13 mouse cellular contexts compared by ENCODE assay signal in the genomic region with DNA sequence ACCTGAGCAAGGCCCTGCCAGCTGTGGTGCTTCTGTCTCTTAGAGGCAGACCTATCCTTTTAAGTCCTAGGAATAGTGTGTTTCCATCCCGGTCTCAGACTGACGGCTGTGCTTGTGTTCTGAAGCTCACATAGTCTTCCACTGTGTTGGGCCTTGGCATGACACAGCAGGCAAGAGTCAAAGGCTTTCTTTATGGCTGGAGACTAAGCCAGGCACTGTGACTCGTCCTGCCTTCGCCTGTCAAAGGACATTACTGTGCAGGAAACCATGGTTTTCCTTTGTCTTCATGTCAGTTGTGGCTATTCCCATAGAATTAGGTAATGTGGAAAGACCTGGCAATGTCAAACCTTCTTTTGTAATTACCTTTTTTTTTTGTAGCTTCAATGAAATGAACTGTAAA.
DNase-seq lines count a peak whose midpoint lies in the region; ATAC-seq and TF ChIP-seq lines count a peak whose summit lies in the region.
"Had no signal": no experiment of that assay in that cellular context is flagged by ENCODE, and none has a peak within 500 bp of the region (broad histone marks: within the 10 kb centered on the region; RNA-seq: fewer than 3 reads in every experiment).

No protein-coding gene starts in this region.

- no peaks in the 10 kb centered on the region for H3K27me3 ChIP-seq in forebrain, postnatal 0 days (ENCODE audit: insufficient read depth, low read length)
- no peaks in the 10 kb centered on the region for H3K27me3 ChIP-seq in forebrain, embryonic 14.5 days (replicated peaks; ENCODE audit: control insufficient read depth, insufficient read depth, low read length)
- no peaks in the 10 kb centered on the region for H3K27me3 ChIP-seq in kidney, embryonic 15.5 days
- no peaks in the 10 kb centered on the region for H3K27me3 ChIP-seq in CH12.LX (replicated peaks)
- no peaks in the 10 kb centered on the region for H3K27me3 ChIP-seq in heart, postnatal 0 days (ENCODE audit: control insufficient read depth, insufficient read depth, low read length)
- H3K27me3 ChIP-seq: megakaryocyte, embryonic 14.5 days; Patski had no signal

- H3K4me1 ChIP-seq in forebrain, postnatal 0 days (ENCODE audit: insufficient read depth): no peaks in the 10 kb centered on the region
- H3K4me1 ChIP-seq in forebrain, embryonic 14.5 days (ENCODE audit: control insufficient read depth, insufficient read depth, low read length): peaks cover 7% of the 10 kb centered on the region; the same call in 1 of the 2 replicates
- peaks cover 29% of the 10 kb centered on the region for H3K4me1 ChIP-seq in kidney, embryonic 15.5 days
- H3K4me1 ChIP-seq in CH12.LX (ENCODE audit: control insufficient read depth in 1 of 2, insufficient read depth in 2 of 2): peaks cover 24 to 88% of the 10 kb centered on the region in 2 experiments
- peaks cover 22% of the 10 kb centered on the region for H3K4me1 ChIP-seq in heart, postnatal 0 days (ENCODE audit: control insufficient read depth, insufficient read depth)

- no peak overlapping the region for H3K4me3 ChIP-seq in forebrain, postnatal 0 days (ENCODE audit: low read depth, low read length)
- H3K4me3 ChIP-seq in forebrain, embryonic 14.5 days (ENCODE audit: low read depth, low read length): no peak overlapping the region
- H3K4me3 ChIP-seq in kidney, embryonic 15.5 days (replicated peaks): no peak overlapping the region
- no peak overlapping the region for H3K4me3 ChIP-seq in CH12.LX (replicated peaks in 1 of 3; ENCODE audit: low read depth in 2 of 3, low read length in 2 of 3, poor library complexity in 1 of 3)
- H3K4me3 ChIP-seq in heart, postnatal 0 days (ENCODE audit: low read depth, low read length): no peak overlapping the region
- H3K4me3 ChIP-seq: megakaryocyte, embryonic 14.5 days had no signal

- TF ChIP-seq CTCF in forebrain, postnatal 0 days (IDR thresholded peaks at IDR 0.05; ENCODE audit: low read depth): no peak
- no peak for TF ChIP-seq CTCF in CH12.LX (conservative IDR thresholded peaks at IDR 0.05 in 1 of 2, IDR thresholded peaks at IDR 0.05 in 1 of 2; ENCODE audit: low read depth in 2 of 2, low read length in 2 of 2)
- no peak for TF ChIP-seq CTCF in heart, postnatal 0 days (IDR thresholded peaks at IDR 0.05; ENCODE audit: low read depth)

- intact Hi-C loops in gastrocnemius, postnatal 36 days (cut with DNase I): no loop called here

- no peak for TF ChIP-seq POLR2A in CH12.LX (IDR thresholded peaks at IDR 0.05; ENCODE audit: low read depth, low read length)

- H3K9ac ChIP-seq in forebrain, postnatal 0 days: no peak overlapping the region
- H3K9ac ChIP-seq in forebrain, embryonic 14.5 days (ENCODE audit: low read length): no peak overlapping the region
- H3K9ac ChIP-seq in kidney, embryonic 15.5 days: no peak overlapping the region
- H3K9ac ChIP-seq in CH12.LX (ENCODE audit: insufficient read depth, low read depth): peak overlapping the region; percentile 4; the same call in 1 of the 2 replicates
- no peak overlapping the region for H3K9ac ChIP-seq in heart, postnatal 0 days (replicated peaks; ENCODE audit: low read depth, low read length)

- no peaks in the 10 kb centered on the region for H3K36me3 ChIP-seq in forebrain, postnatal 0 days (ENCODE audit: insufficient read depth)
- no peaks in the 10 kb centered on the region for H3K36me3 ChIP-seq in forebrain, embryonic 14.5 days (ENCODE audit: control insufficient read depth, insufficient read depth, low read length)
- peaks cover 13% of the 10 kb centered on the region; the same call in 1 of the 2 replicates for H3K36me3 ChIP-seq in kidney, embryonic 15.5 days
- peaks cover 6 to 33% of the 10 kb centered on the region in 2 experiments for H3K36me3 ChIP-seq in CH12.LX (replicated peaks in 1 of 2; ENCODE audit: control insufficient read depth in 1 of 2, insufficient read depth in 1 of 2, low read length in 1 of 2)
- H3K36me3 ChIP-seq in heart, postnatal 0 days (replicated peaks; ENCODE audit: control insufficient read depth, insufficient read depth, low read length): peaks cover 5% of the 10 kb centered on the region; the same call in 1 of the 2 replicates

- in situ Hi-C loops in CH12.LX (cut with MboI; ENCODE audit: low pct_ligation_motif_present, low pct_unique_long_range_greater_than_20kb, low sequenced_read_pairs): no loop called here

- H3K79me2 ChIP-seq in CH12.LX (replicated peaks; ENCODE audit: control insufficient read depth, extremely low read depth, insufficient read depth, poor library complexity, severe bottlenecking): peaks cover 3% of the 10 kb centered on the region; the same call in 1 of the 2 replicates

- WGBS in forebrain, postnatal 0 days: 40% methylated on average over 4 of the region's 4 CpGs
- WGBS in forebrain, embryonic 14.5 days: 51% methylated on average over 4 of the region's 4 CpGs
- WGBS in kidney, embryonic 15.5 days: 46% methylated on average over 4 of the region's 4 CpGs
- WGBS in heart, postnatal 0 days: 50% methylated on average over 4 of the region's 4 CpGs

- no peaks in the 10 kb centered on the region for H3K9me3 ChIP-seq in forebrain, postnatal 0 days (ENCODE audit: low read length)
- no peaks in the 10 kb centered on the region for H3K9me3 ChIP-seq in forebrain, embryonic 14.5 days (replicated peaks; ENCODE audit: control insufficient read depth, low read length)
- H3K9me3 ChIP-seq in kidney, embryonic 15.5 days (replicated peaks): no peaks in the 10 kb centered on the region
- H3K9me3 ChIP-seq in CH12.LX (replicated peaks; ENCODE audit: low read length): no peaks in the 10 kb centered on the region
- no peaks in the 10 kb centered on the region for H3K9me3 ChIP-seq in heart, postnatal 0 days (replicated peaks; ENCODE audit: control insufficient read depth, low read length)
- H3K9me3 ChIP-seq: megakaryocyte, embryonic 14.5 days had no signal

- peak; percentile 40 for ATAC-seq in forebrain, postnatal 0 days
- ATAC-seq in forebrain, embryonic 14.5 days: no peak
- no peak for ATAC-seq in kidney, embryonic 15.5 days (replicated peaks; ENCODE audit: low FRiP score)
- ATAC-seq in heart, postnatal 0 days (ENCODE audit: insufficient read depth, low read depth): 0 out of 2 replicates have a peak, but pooled peaks have one; percentile 17
- no peak for ATAC-seq in megakaryocyte progenitor cell, adult 5-6 weeks (replicated peaks; ENCODE audit: poor library complexity)
- ATAC-seq: intestine, embryonic 16.5 days; Patski had no signal

- no peak overlapping the region for H3K4me2 ChIP-seq in forebrain, postnatal 0 days (ENCODE audit: low read depth)
- no peak overlapping the region for H3K4me2 ChIP-seq in forebrain, embryonic 14.5 days (ENCODE audit: low read length)
- no peak overlapping the region for H3K4me2 ChIP-seq in kidney, embryonic 15.5 days
- H3K4me2 ChIP-seq in CH12.LX (ENCODE audit: insufficient read depth, low read depth, poor library complexity, severe bottlenecking): 0 out of 2 replicates have a peak overlapping the region, but pooled peaks have one; percentile 16
- H3K4me2 ChIP-seq in heart, postnatal 0 days (ENCODE audit: low read depth, low read length): no peak overlapping the region

- dilution Hi-C loops in CH12.LX (cut with MboI; ENCODE audit: extremely low pct_ligation_motif_present, extremely low pct_unique_long_range_greater_than_20kb, low sequenced_read_pairs): no loop called here

- TF ChIP-seq EP300 in CH12.LX (IDR thresholded peaks at IDR 0.05; ENCODE audit: low read length): no peak
- no peak for TF ChIP-seq EP300 in heart, postnatal 0 days (IDR thresholded peaks at IDR 0.05; ENCODE audit: low read depth)

- no peak for TF ChIP-seq RAD21 in CH12.LX (IDR thresholded peaks at IDR 0.05; ENCODE audit: low read depth, low read length)

- no peak overlapping the region for H3K27ac ChIP-seq in forebrain, postnatal 0 days (ENCODE audit: low read depth, low read length)
- H3K27ac ChIP-seq in forebrain, embryonic 14.5 days (ENCODE audit: low read depth, low read length): no peak overlapping the region
- H3K27ac ChIP-seq in kidney, embryonic 15.5 days: peak overlapping the region; percentile 24; the same call in 1 of the 2 replicates
- peak overlapping the region; percentile 71 for H3K27ac ChIP-seq in CH12.LX (ENCODE audit: insufficient read depth, low read depth)
- peak overlapping the region; percentile 40 for H3K27ac ChIP-seq in heart, postnatal 0 days (ENCODE audit: low read depth)

- DNase-seq in forebrain, postnatal 0 days: no peak
- no peak for DNase-seq in forebrain, embryonic 14.5 days (ENCODE audit: low spot score)
- DNase-seq in kidney, adult 9 months: no peak
- no peak for DNase-seq in CH12.LX (ENCODE audit: extremely low read depth)
- no peak for DNase-seq in heart, postnatal 0 days (ENCODE audit: low spot score)
- no peak for DNase-seq in gastrocnemius, postnatal 36 days
- DNase-seq: adrenal gland, adult 8-10 months; B cell, adult 2 months had no signal

TF ChIP-seq in CH12.LX, 34 proteins besides CTCF, POLR2A, EP300 and RAD21:
- TF ChIP-seq JUND (conservative IDR thresholded peaks at IDR 0.05; ENCODE audit: low read depth, low read length) (no peak), SIN3A (IDR thresholded peaks at IDR 0.05; ENCODE audit: low read length) (0 out of 2 replicates have a peak, but pooled peaks have one; percentile 33)

Comparison
In these comparisons a context has a peak if more than half of its experiments do, and no peak if none do; other contexts are left out.
1. ATAC-seq: peak in forebrain, postnatal 0 days (single experiment) and heart, postnatal 0 days (single experiment); none in forebrain, embryonic 14.5 days (single experiment), kidney, embryonic 15.5 days (single experiment) and megakaryocyte progenitor cell, adult 5-6 weeks (single experiment).
2. H3K27ac ChIP-seq: peak in kidney, embryonic 15.5 days (single experiment), CH12.LX (single experiment) and heart, postnatal 0 days (single experiment); none in forebrain, postnatal 0 days (single experiment) and forebrain, embryonic 14.5 days (single experiment).